ENCODE assay signal across 29 mouse cellular contexts in genomic region chr5:67605951-67606350, GRCm38 (mm10). TPM values are rescaled to one million over a fixed set of nuclear protein-coding genes. Genes with fewer than 3 reads are reported as not detected.
DNase-seq lines count a peak whose midpoint lies in the region; ATAC-seq and TF ChIP-seq lines count a peak whose summit lies in the region.
"Had no signal": no experiment of that assay in that cellular context is flagged by ENCODE, and none has a peak within 500 bp of the region (broad histone marks: within the 10 kb centered on the region; RNA-seq: fewer than 3 reads in every experiment).

No protein-coding gene starts in this region.

- H3K4me3 ChIP-seq in hindbrain, embryonic 11.5 days (ENCODE audit: low read depth, low read length) = no peak overlapping the region
- no peak overlapping the region for H3K4me3 ChIP-seq in hindbrain, postnatal 0 days (ENCODE audit: low read length)
- H3K4me3 ChIP-seq: embryonic facial prominence, embryonic 15.5 days; forebrain, embryonic 12.5 days; hindbrain, embryonic 12.5 days; limb, embryonic 15.5 days; midbrain, embryonic 15.5 days; neural tube, embryonic 15.5 days had no signal

- 43% methylated on average over 5 of the region's 5 CpGs for WGBS in hindbrain, embryonic 11.5 days
- WGBS in hindbrain, postnatal 0 days = 41% methylated on average over 5 of the region's 5 CpGs

- H3K9ac ChIP-seq in hindbrain, embryonic 11.5 days (ENCODE audit: low read depth, low read length) = no peak overlapping the region
- H3K9ac ChIP-seq in hindbrain, postnatal 0 days (replicated peaks; ENCODE audit: low read length) = no peak overlapping the region
- H3K9ac ChIP-seq: embryonic facial prominence, embryonic 15.5 days; forebrain, embryonic 12.5 days; heart, embryonic 15.5 days; hindbrain, embryonic 12.5 days; limb, embryonic 15.5 days; liver, embryonic 14.5 days; midbrain, embryonic 15.5 days; neural tube, embryonic 15.5 days had no signal

- H3K4me2 ChIP-seq in hindbrain, embryonic 11.5 days (replicated peaks; ENCODE audit: low read depth, low read length) = no peak overlapping the region
- H3K4me2 ChIP-seq in hindbrain, postnatal 0 days (ENCODE audit: low read depth, low read length) = no peak overlapping the region
- H3K4me2 ChIP-seq: embryonic facial prominence, embryonic 15.5 days; forebrain, embryonic 12.5 days; limb, embryonic 15.5 days; midbrain, embryonic 15.5 days; neural tube, embryonic 15.5 days had no signal

- no peak overlapping the region for H3K27ac ChIP-seq in hindbrain, embryonic 11.5 days (ENCODE audit: low read depth, low read length)
- no peak overlapping the region for H3K27ac ChIP-seq in hindbrain, postnatal 0 days
- H3K27ac ChIP-seq: embryonic facial prominence, embryonic 15.5 days; forebrain, embryonic 12.5 days; heart, embryonic 10.5 days; heart, embryonic 15.5 days; hindbrain, embryonic 12.5 days; limb, embryonic 10.5 days; limb, embryonic 15.5 days; liver, embryonic 14.5 days; midbrain, embryonic 10.5 days; midbrain, embryonic 15.5 days; neural tube, embryonic 15.5 days; stomach, postnatal 0 days had no signal

- no peaks in the 10 kb centered on the region for H3K9me3 ChIP-seq in hindbrain, embryonic 11.5 days (ENCODE audit: control insufficient read depth, low read length)
- no peaks in the 10 kb centered on the region for H3K9me3 ChIP-seq in hindbrain, postnatal 0 days (ENCODE audit: low read length)
- H3K9me3 ChIP-seq: embryonic facial prominence, embryonic 15.5 days; forebrain, embryonic 12.5 days; heart, embryonic 10.5 days; heart, embryonic 15.5 days; hindbrain, embryonic 12.5 days; limb, embryonic 10.5 days; limb, embryonic 15.5 days; midbrain, embryonic 10.5 days; midbrain, embryonic 15.5 days; neural tube, embryonic 15.5 days had no signal

- H3K4me1 ChIP-seq in hindbrain, embryonic 11.5 days (replicated peaks; ENCODE audit: control insufficient read depth, insufficient read depth, low read length) = 0 out of 2 replicates have a peak, but pooled peaks cover 2% of the 10 kb centered on the region
- 0 out of 2 replicates have a peak, but pooled peaks cover 7% of the 10 kb centered on the region for H3K4me1 ChIP-seq in hindbrain, postnatal 0 days (ENCODE audit: insufficient read depth, low read length)

- peak; percentile 31 for DNase-seq in hindbrain, embryonic 11.5 days (ENCODE audit: low spot score)
- no peak for DNase-seq in hindbrain, postnatal 0 days (ENCODE audit: low spot score)
- DNase-seq in kidney, postnatal 10 days = peak; percentile 28
- no peak for DNase-seq in kidney, adult 8-10 months
- DNase-seq in mesoderm, embryonic 11.5 days (ENCODE audit: low read depth, low spot score) = peak; percentile 58
- DNase-seq in right cerebral cortex, postnatal 4 days = no peak
- DNase-seq: adrenal gland, adult 2 months; adrenal gland, postnatal 36 days; cerebellum, adult 2 months; gastrocnemius, postnatal 25 days; heart, adult 11 months; layer of hippocampus, adult 9-11 months; lung, postnatal 10 days; right cerebral cortex, adult 18-20 months; thymus, postnatal 4 days had no signal

- ATAC-seq in hindbrain, embryonic 11.5 days (ENCODE audit: low FRiP score) = no peak
- no peak for ATAC-seq in hindbrain, postnatal 0 days
- ATAC-seq: activated CD4-positive, CD25-positive, alpha-beta regulatory T cell, adult 4 months; intestine, embryonic 16.5 days; midbrain, embryonic 15.5 days had no signal

- peaks cover 36% of the 10 kb centered on the region for H3K27me3 ChIP-seq in hindbrain, embryonic 11.5 days (ENCODE audit: control insufficient read depth, insufficient read depth, low read length)
- H3K27me3 ChIP-seq in hindbrain, postnatal 0 days (ENCODE audit: insufficient read depth, low read length) = peaks cover 51% of the 10 kb centered on the region

- TF ChIP-seq CTCF in hindbrain, postnatal 0 days (IDR thresholded peaks at IDR 0.05; ENCODE audit: low read depth) = no peak

- H3K36me3 ChIP-seq in hindbrain, embryonic 11.5 days (ENCODE audit: control insufficient read depth, insufficient read depth, low read length) = no peaks in the 10 kb centered on the region
- no peaks in the 10 kb centered on the region for H3K36me3 ChIP-seq in hindbrain, postnatal 0 days (ENCODE audit: insufficient read depth, low read length)
- H3K36me3 ChIP-seq: embryonic facial prominence, embryonic 15.5 days; forebrain, embryonic 12.5 days; heart, embryonic 10.5 days; heart, embryonic 15.5 days; hindbrain, embryonic 12.5 days; limb, embryonic 15.5 days; midbrain, embryonic 15.5 days; neural tube, embryonic 15.5 days had no signal

RNA-seq across cellular contexts. Expression of gene Shisa3, which starts 1.7 kb away (rescaled TPM):
- polyA plus RNA-seq in hindbrain, embryonic 11.5 days (2014; fragmentation: Nextera tagmentation; extraction: Ambion mirVana) = 3.3 and 5.1 TPM in 2 replicates
- 3.1 and 3.2 TPM in 2 replicates for total RNA-seq in hindbrain, postnatal 0 days (2014; rRNA removed)
- 1.4 and 1.6 TPM in 2 replicates for polyA plus RNA-seq in hindbrain, postnatal 0 days (2015; fragmentation: Nextera tagmentation; extraction: Ambion mirVana)

Comparison
In these comparisons a context has a peak if more than half of its experiments do, and no peak if none do; other contexts are left out.
1. DNase-seq: peak in hindbrain, embryonic 11.5 days (single experiment), kidney, postnatal 10 days (single experiment) and mesoderm, embryonic 11.5 days (single experiment); none in hindbrain, postnatal 0 days (single experiment), kidney, adult 8-10 months (0 of 2) and right cerebral cortex, postnatal 4 days (single experiment).